19 mouse cellular contexts compared by ENCODE assay signal in the genomic region with DNA sequence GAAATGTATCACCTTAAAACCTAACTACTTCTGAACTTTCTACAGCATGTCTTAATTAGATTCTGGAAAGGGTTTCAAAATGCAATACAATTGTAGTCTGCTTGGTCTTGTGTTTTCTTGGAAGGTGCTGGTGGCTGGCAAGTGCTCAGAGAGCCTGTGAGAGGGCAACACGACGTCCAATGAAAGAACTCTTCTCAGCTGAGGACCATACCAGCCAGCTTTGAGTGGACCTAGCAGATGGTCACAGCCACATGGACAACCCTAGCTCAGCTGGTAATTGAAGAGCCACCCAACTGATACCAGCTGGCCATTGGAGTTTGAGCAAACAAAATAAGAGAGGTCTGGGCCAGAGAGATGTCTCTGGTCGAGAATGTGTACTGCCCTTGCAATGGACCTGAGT. TPM values are rescaled to one million over a fixed set of nuclear protein-coding genes. Genes with fewer than 3 reads are reported as not detected.
DNase-seq lines count a peak whose midpoint lies in the region; ATAC-seq and TF ChIP-seq lines count a peak whose summit lies in the region.
"Had no signal": no experiment of that assay in that cellular context is flagged by ENCODE, and none has a peak within 500 bp of the region (broad histone marks: within the 10 kb centered on the region; RNA-seq: fewer than 3 reads in every experiment).

No protein-coding gene starts in this region.

- H3K4me2 ChIP-seq in forebrain, postnatal 0 days (ENCODE audit: low read depth), result no peak overlapping the region
- H3K4me2 ChIP-seq: heart, embryonic 13.5 days; liver, embryonic 13.5 days; neural tube, embryonic 15.5 days had no signal

- H3K36me3 ChIP-seq in forebrain, postnatal 0 days (ENCODE audit: insufficient read depth), result no peaks in the 10 kb centered on the region
- H3K36me3 ChIP-seq: forebrain, embryonic 10.5 days; hindbrain, embryonic 10.5 days; liver, embryonic 13.5 days; neural tube, embryonic 15.5 days had no signal

- no peak for TF ChIP-seq CTCF in forebrain, postnatal 0 days (IDR thresholded peaks at IDR 0.05; ENCODE audit: low read depth)

- no peak for ATAC-seq in forebrain, postnatal 0 days

- WGBS in forebrain, postnatal 0 days, result 75% methylated on average over 3 of the region's 3 CpGs

- no peaks in the 10 kb centered on the region for H3K9me3 ChIP-seq in forebrain, postnatal 0 days (ENCODE audit: low read length)
- H3K9me3 ChIP-seq: forebrain, embryonic 10.5 days; G1E; heart, embryonic 13.5 days; hindbrain, embryonic 10.5 days; liver, embryonic 13.5 days; neural tube, embryonic 15.5 days had no signal

- intact Hi-C loops in left cerebral cortex, postnatal 4 days (cut with DNase I), result no loop called here

- H3K4me1 ChIP-seq in forebrain, postnatal 0 days (ENCODE audit: insufficient read depth), result peaks cover 4% of the 10 kb centered on the region; the same call in 1 of the 2 replicates
- H3K4me1 ChIP-seq: liver, embryonic 13.5 days; neural tube, embryonic 15.5 days had no signal

- H3K27ac ChIP-seq in forebrain, postnatal 0 days (ENCODE audit: low read depth, low read length), result no peak overlapping the region
- H3K27ac ChIP-seq: forebrain, embryonic 10.5 days; hindbrain, embryonic 10.5 days; liver, embryonic 13.5 days had no signal

- H3K9ac ChIP-seq in forebrain, postnatal 0 days, result no peak overlapping the region
- H3K9ac ChIP-seq: heart, embryonic 13.5 days; liver, embryonic 13.5 days; neural tube, embryonic 15.5 days had no signal

- H3K27me3 ChIP-seq in forebrain, postnatal 0 days (ENCODE audit: insufficient read depth, low read length), result no peaks in the 10 kb centered on the region
- H3K27me3 ChIP-seq: heart, embryonic 13.5 days; liver, embryonic 13.5 days; neural tube, embryonic 15.5 days had no signal

- peak; percentile 66 for DNase-seq in left cerebral cortex, postnatal 4 days
- DNase-seq in left cerebral cortex, adult 18-20 months (ENCODE audit: low spot score in 2 of 2), result no peak
- DNase-seq in cerebellum, adult 11-12 months, result peak; percentile 89
- peak; percentile 81 to 86 for DNase-seq in cerebellum, postnatal 14 days
- peak; percentile 50 for DNase-seq in gastrocnemius, postnatal 25 days
- DNase-seq in thymus, postnatal 0 days (ENCODE audit: low spot score), result no peak
- no peak for DNase-seq in forebrain, postnatal 0 days
- no peak for DNase-seq in adrenal gland, adult 2 months
- DNase-seq: adrenal gland, postnatal 10 days; kidney, postnatal 10 days; liver, embryonic 13.5 days; retina, postnatal 1 day; thymus, postnatal 36 days had no signal

- H3K4me3 ChIP-seq in forebrain, postnatal 0 days (ENCODE audit: low read depth, low read length), result no peak overlapping the region
- H3K4me3 ChIP-seq: forebrain, embryonic 10.5 days; heart, embryonic 13.5 days; hindbrain, embryonic 10.5 days; liver, embryonic 13.5 days; neural tube, embryonic 15.5 days had no signal

RNA-seq across cellular contexts. Expression of gene Lrrc17, which starts 55.6 kb away (rescaled TPM):
- 1 to 10 TPM; 2.0 to 2.2 TPM for total RNA-seq in left cerebral cortex, postnatal 4 days (2021)
- under 1 TPM in 1 of 2 experiments, not detected in 1; 0.44 TPM for total RNA-seq in left cerebral cortex, adult 18-20 months (2021)
- total RNA-seq in gastrocnemius, postnatal 25 days (2021), result 1 to 10 TPM; 2.4 to 4.7 TPM
- polyA plus RNA-seq in thymus, postnatal 0 days (2015; fragmentation: Nextera tagmentation; extraction: Ambion mirVana), result 10.6 TPM in 2 replicates
- 2.0 and 7.9 TPM in 2 replicates for total RNA-seq in forebrain, postnatal 0 days (2014; rRNA removed)
- 3.1 and 4.9 TPM in 2 replicates for polyA plus RNA-seq in forebrain, postnatal 0 days (2015; fragmentation: Nextera tagmentation; extraction: Ambion mirVana)
- 1 to 10 TPM; 2.3 to 3.1 TPM for total RNA-seq in adrenal gland, adult 2 months (2021)
- polyA plus RNA-seq in adrenal gland, adult 2 months (2012; rRNA removed), result 0.65 and 0.75 TPM in 2 replicates
- total RNA-seq: megakaryocyte-erythroid progenitor cell, adult 5-6 weeks had no signal
- polyA plus RNA-seq: G1E had no signal

Comparison
In these comparisons a context has a peak if more than half of its experiments do, and no peak if none do; other contexts are left out.
1. DNase-seq: peak in left cerebral cortex, postnatal 4 days (single experiment), cerebellum, adult 11-12 months (single experiment), cerebellum, postnatal 14 days (2 of 2) and gastrocnemius, postnatal 25 days (single experiment); none in left cerebral cortex, adult 18-20 months (0 of 2), thymus, postnatal 0 days (single experiment), forebrain, postnatal 0 days (single experiment) and adrenal gland, adult 2 months (single experiment).